Mouse (Mus musculus) limb, embryonic 14.5 days (tissue): Measurements from ENCODE around the gene Pstk. TPM values are rescaled to one million over a fixed set of nuclear protein-coding genes. Genes with fewer than 3 reads are reported as not detected.
"Not testable (repeated sequence)": the region's sequence is repeated elsewhere in the genome, so short reads cannot be mapped to it uniquely, and the experiment has no call there.

Experiments used
- ATAC-seq: fragments of 200-750 bp; cut with Nextera tagmentation; 2 replicates; pipeline ENCODE4 v1.8.0; 2017; ENCODE audit warnings: low read depth, moderate number of reproducible peaks, moderate TSS enrichment; ENCODE audit not compliant: low FRiP score
- DNase-seq: peaks from one replicate; pipeline ENCODE4 v3.0.0-alpha.2; 2015; ENCODE audit warnings: low spot score
- H3K27ac ChIP-seq: fragments of 300-500 bp; sonication (generic); replicated peaks from 2 replicates; pipeline ENCODE4 v1.5.1; 2014; ENCODE audit warnings: low read depth, mild to moderate bottlenecking, low read length, moderate library complexity, mixed read lengths
- H3K27me3 ChIP-seq: fragments of 300-500 bp; sonication (generic); 2 replicates; pipeline ENCODE4 v1.6.1; 2014; ENCODE audit warnings: low read length, mixed read lengths; ENCODE audit not compliant: control insufficient read depth, insufficient read depth
- H3K36me3 ChIP-seq: fragments of 300-500 bp; sonication (generic); 2 replicates; pipeline ENCODE4 v1.6.1; 2014; ENCODE audit warnings: mild to moderate bottlenecking, low read length, moderate library complexity, mixed read lengths; ENCODE audit not compliant: control insufficient read depth, insufficient read depth
- H3K4me1 ChIP-seq: fragments of 300-500 bp; sonication (generic); 2 replicates; pipeline ENCODE4 v1.6.1; 2014; ENCODE audit warnings: antibody characterized with exemption, low read length, mixed read lengths; ENCODE audit not compliant: control insufficient read depth, insufficient read depth
- H3K4me2 ChIP-seq: fragments of 300-500 bp; sonication (generic); replicated peaks from 2 replicates; pipeline ENCODE4 v1.6.1; 2014; ENCODE audit warnings: low read depth, mild to moderate bottlenecking, low read length, moderate library complexity; ENCODE audit not compliant: severe bottlenecking
- H3K4me3 ChIP-seq: fragments of 300-500 bp; sonication (generic); replicated peaks from 2 replicates; pipeline ENCODE4 v1.5.1; 2014; ENCODE audit warnings: low read length
- H3K9ac ChIP-seq: fragments of 300-500 bp; sonication (generic); 2 replicates; pipeline ENCODE4 v1.6.1; 2014; ENCODE audit warnings: mild to moderate bottlenecking, low read depth, low read length, moderate library complexity; ENCODE audit not compliant: severe bottlenecking
- H3K9me3 ChIP-seq: fragments of 300-500 bp; sonication (generic); 2 replicates; pipeline ENCODE4 v1.6.1; 2016; ENCODE audit warnings: low read length; ENCODE audit not compliant: control insufficient read depth
- POLR2A ChIP-seq: fragments of 200-500 bp; IDR thresholded peaks from 2 replicates; pipeline ENCODE4 v1.8.0; 2012; ENCODE audit warnings: inconsistent platforms, mild to moderate bottlenecking, moderate library complexity, borderline replicate concordance; ENCODE audit not compliant: insufficient read depth, insufficient read length; ENCODE audit errors: extremely low read depth
- WGBS: fragments of 180-500 bp; shearing (Covaris S2); extraction: QIAGEN DNeasy Blood & Tissue Kit; methylation state at CpG from one replicate; pipeline ENCODE4 v1.1.7; 2014; 5-methylcytosine and 5-hydroxymethylcytosine counted together
- polyA plus RNA-seq, 2 experiments: library from polyadenylated mRNA; depleted of rRNA in 1 of 2; stranded (reverse) in 1 of 2; unstranded in 1 of 2; fragments of >200 nt; fragmentation: Nextera tagmentation in 1 of 2; extraction: Ambion mirVana in 1 of 2; gene quantifications; 2 replicates each; pipeline versions ENCODE4 v1.2.1 to v1.2.3; 2012 to 2014

Pstk gene
- polyA plus RNA-seq, 2 experiments, result 71.5 to 72.1 TPM

DNA sequence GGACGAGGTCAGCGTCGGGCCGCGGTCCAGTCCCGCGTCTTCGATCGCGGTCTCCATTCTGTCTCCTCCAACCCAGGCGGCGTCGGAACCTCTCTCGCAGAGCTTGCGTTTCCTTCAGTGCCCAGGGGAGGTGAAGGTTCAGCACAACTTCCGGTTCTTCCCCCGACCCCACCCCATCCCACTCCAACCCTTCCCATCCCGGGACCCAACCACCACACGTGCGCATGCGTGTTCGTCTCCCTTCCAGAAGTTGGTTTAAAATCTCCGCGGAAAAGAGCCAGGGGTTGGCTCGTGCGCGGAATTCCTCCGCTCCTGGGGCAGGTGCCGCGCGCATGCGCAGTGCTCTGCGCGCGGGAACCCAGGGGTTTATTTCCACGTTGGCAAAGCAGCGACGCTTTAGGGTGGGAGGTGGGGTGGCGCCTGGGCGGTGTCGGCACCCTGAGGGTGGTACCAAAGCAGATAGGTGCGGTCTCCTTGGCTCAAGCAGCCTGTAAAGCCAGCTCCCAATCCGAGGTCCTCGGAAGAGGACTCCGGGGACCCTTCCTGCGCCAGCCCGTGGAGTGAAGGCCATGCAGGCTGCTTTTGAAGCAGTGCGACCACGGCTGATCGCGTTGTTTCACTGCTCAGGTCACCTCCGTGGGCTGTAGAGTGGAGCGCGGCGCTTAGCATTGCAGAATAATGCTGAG is 8.2 kb upstream of the Pstk start, which contains the start of gene 2310057M21Rik:
2310057M21Rik (minus strand) TSS at position 145 of the 686 bp plus-strand sequence.
- ATAC-seq (peak; percentile 98), DNase-seq (peak; percentile 99)
- Histone ChIP-seq H3K36me3 (peaks cover 22% of the 10 kb centered on the region), H3K4me3 (peak within 1 kb of the TSS; percentile 97), H3K27ac (peak within 1 kb of the TSS; percentile 83), H3K9me3 (no peaks in the 10 kb centered on the region), H3K9ac (peak within 1 kb of the TSS; percentile 89), H3K4me1 (peaks cover 7% of the 10 kb centered on the region), H3K4me2 (peak within 1 kb of the TSS; percentile 72), H3K27me3 (no peaks in the 10 kb centered on the region)
- WGBS, result under 1% methylated on average over 55 of the region's 55 CpGs
- peak; percentile 60; the same call in 1 of the 2 replicates for TF ChIP-seq POLR2A

DNA sequence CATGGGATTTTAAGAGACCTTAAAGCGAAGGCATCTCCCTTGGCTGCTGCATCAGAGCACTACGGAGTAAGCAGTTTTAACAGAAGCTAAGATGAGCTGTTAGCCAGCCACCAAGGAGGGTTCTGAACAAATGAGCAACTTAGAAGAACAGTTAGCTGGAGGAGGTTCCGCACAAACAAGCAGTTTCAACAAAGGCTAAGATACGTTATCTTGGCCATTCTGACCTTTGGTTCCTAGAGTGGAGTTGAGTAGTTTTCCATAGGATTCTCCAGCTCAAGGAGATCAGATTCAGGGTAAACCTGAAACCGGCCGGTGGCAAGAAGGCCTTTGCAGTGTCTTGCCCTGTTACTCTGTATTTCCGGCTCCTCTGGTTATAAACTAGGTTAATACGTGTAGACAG is 6.8 kb upstream of the Pstk start:
- Histone ChIP-seq H3K4me3 (no peak overlapping the region), H3K4me1 (peaks cover 7% of the 10 kb centered on the region), H3K4me2 (no peak overlapping the region), H3K36me3 (peaks cover 8% of the 10 kb centered on the region; the same call in 1 of the 2 replicates), H3K27me3 (no peaks in the 10 kb centered on the region), H3K9ac (no peak overlapping the region), H3K27ac (no peak overlapping the region), H3K9me3 (no peaks in the 10 kb centered on the region)
- WGBS, result 93% methylated on average over 8 of the region's 8 CpGs
- no peak for TF ChIP-seq POLR2A
- ATAC-seq, result no peak
- no peak for DNase-seq

- Histone ChIP-seq H3K9ac (peak overlapping the region; percentile 90), H3K9me3 (no peaks in the 10 kb centered on the region), H3K4me3 (peak overlapping the region; percentile 77), H3K27me3 (no peaks in the 10 kb centered on the region), H3K4me2 (peak overlapping the region; percentile 69), H3K27ac (peak overlapping the region; percentile 90), H3K4me1 (peaks cover 10% of the 10 kb centered on the region; the same call in 1 of the 2 replicates), H3K36me3 (peaks cover 8% of the 10 kb centered on the region)
- no peak for ATAC-seq
- DNase-seq, result no peak
- WGBS, result 9% methylated on average over 9 of the region's 9 CpGs
- no peak for TF ChIP-seq POLR2A
Observed at GRCm38 (mm10) chr7:131371470-131371860, 524 bp downstream of the Pstk start.

- Histone ChIP-seq H3K4me1 (peaks cover 10% of the 10 kb centered on the region; the same call in 1 of the 2 replicates), H3K4me2 (peak overlapping the region; percentile 69), H3K36me3 (peaks cover 8% of the 10 kb centered on the region), H3K27ac (no peak overlapping the region), H3K9ac (peak overlapping the region; percentile 90), H3K4me3 (peak overlapping the region; percentile 77), H3K27me3 (no peaks in the 10 kb centered on the region), H3K9me3 (no peaks in the 10 kb centered on the region)
- DNase-seq (peak; percentile 6), ATAC-seq (no peak)
- WGBS, result 71% methylated on average over 9 of the region's 9 CpGs
- no peak for TF ChIP-seq POLR2A
Observed at GRCm38 (mm10) chr7:131371880-131372651, 1.1 kb downstream of the Pstk start.

DNA sequence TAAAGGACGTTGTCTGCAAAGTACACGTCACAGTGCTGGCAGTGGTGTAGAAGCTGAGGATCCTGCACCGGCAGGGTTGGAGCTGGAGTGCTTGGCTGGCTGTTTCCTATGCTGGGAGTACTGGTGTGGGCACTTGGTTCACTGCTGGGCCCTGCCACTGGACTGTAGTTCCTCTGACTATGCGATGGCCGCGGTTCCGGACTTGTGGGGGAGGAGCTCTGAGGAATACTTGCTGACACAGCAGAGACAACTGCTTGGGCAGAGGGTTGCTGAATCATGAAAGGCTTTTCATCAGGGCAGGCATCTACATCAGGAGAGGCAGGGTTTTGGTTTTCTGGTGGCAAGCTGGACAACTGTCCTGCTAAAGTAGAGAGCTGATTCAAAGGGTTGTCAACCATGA is 20.8 kb downstream of the Pstk start:
- DNase-seq, H3K27ac ChIP-seq, H3K4me3 ChIP-seq, H3K4me1 ChIP-seq, H3K9ac ChIP-seq, ATAC-seq, H3K9me3 ChIP-seq, H3K27me3 ChIP-seq, H3K4me2 ChIP-seq: not testable (repeated sequence)
- peaks cover 37% of the 10 kb centered on the region for H3K36me3 ChIP-seq
- 87% methylated on average over 6 of the region's 7 CpGs for WGBS
